Mouse (Mus musculus) embryo, embryonic 10 days (tissue): ENCODE measurements around the gene Msl3l2.

Source experiments
- DNase-seq: peaks from one replicate; pipeline ENCODE4 v3.0.0-alpha.2; 2015; ENCODE audit warnings: low spot score

The Msl3l2 gene

GRCm38 (mm10) chr10:56106333-56106995 is at the start of gene Msl3l2:
Gene Msl3l2, plus strand, starts transcription at chr10:56106917.
- peak; percentile 87 for DNase-seq

DNA sequence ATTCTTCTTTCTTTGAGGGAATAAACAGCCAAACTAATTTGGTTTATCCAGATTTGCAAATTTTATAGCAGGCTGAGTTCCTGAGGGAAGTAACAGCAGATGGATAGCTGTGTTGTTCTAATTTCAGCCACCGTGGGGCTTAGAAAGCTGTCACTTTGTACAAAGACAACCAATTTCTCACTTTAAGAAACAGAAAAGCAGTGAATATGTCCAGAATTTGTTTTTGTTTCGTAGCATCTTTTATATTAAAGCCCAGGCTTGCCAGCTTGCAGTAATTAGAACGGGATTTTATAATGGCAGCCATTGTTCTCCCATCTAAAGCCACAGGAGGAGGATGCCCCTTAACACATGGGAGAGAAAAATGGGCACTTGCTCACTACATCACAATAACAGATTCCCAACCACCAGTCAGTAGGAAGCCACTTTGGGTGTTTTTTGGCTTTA is 47.7 kb upstream of the Msl3l2 start:
- no peak for DNase-seq

DNA sequence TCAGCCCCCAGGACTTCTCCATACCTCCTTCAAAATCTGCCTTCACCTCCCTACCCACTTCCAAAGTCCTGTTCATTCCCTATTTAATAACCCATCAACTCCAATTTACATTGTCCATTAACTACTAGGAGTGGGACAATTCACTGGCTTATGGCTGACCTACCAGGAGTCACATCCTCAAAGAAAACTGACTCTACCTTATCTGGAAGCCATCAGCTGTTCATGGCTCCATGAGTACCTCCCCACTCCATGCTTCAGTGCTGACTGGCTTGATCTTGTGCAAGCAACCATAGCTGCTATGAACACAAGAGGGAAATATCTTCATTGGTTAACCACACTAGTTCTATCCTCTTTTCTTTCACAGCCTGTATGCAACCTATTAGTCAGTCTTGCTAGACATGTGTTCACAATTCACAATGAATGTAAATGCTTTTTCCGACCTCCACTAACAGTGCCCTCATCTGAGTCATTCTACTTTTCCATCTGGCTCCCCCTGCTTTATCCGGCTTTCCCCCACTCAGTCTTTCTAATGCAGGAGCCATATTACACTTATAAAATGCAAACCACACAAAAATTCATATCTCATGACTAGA is 45.4 kb upstream of the Msl3l2 start:
- no peak for DNase-seq

GRCm38 (mm10) chr10:56062746-56063145 is 44.0 kb upstream of the Msl3l2 start:
- no peak for DNase-seq

- DNase-seq, result no peak
Observed at GRCm38 (mm10) chr10:56089714-56090113, 17.0 kb upstream of the Msl3l2 start.

GRCm38 (mm10) chr10:56094586-56094985 is 12.1 kb upstream of the Msl3l2 start:
- DNase-seq, result no peak

GRCm38 (mm10) chr10:56096757-56097156 is 10.0 kb upstream of the Msl3l2 start:
- no peak for DNase-seq

GRCm38 (mm10) chr10:56099126-56099525 is 7.6 kb upstream of the Msl3l2 start:
- DNase-seq, result no peak

- no peak for DNase-seq
Observed at GRCm38 (mm10) chr10:56099641-56100310, 6.9 kb upstream of the Msl3l2 start.

GRCm38 (mm10) chr10:56106996-56107334 is 248 bp downstream of the Msl3l2 start:
- DNase-seq, result no peak

- DNase-seq, result peak; percentile 85
Observed at GRCm38 (mm10) chr10:56114951-56115635, 8.4 kb downstream of the Msl3l2 start.

DNA sequence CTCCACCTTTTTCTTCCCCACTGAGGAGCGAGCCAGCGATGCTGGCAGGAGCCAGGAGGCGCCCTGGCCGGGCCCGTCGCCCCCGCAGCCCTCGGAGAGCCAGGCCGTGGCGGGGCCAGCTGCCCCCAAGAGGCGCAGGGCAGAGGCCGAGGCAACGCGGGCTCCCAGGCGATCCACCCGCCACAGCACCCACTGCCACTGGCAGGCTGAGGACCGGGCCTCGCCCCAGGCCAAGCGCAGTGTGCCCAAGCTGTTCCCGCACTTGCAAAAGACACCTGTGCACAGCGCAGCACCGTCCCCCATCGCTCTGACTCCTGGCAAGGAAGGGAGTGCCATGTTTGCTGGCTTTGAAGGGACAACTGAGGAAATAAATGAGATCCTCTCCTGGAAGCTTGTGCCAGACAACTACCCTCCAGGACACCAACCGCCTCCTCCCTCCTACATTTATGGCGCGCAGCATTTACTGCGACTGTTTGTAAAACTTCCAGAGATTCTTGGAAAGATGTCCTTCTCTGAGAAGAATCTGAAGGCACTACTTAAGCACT is 9.0 kb downstream of the Msl3l2 start:
- peak; percentile 27 for DNase-seq

DNA sequence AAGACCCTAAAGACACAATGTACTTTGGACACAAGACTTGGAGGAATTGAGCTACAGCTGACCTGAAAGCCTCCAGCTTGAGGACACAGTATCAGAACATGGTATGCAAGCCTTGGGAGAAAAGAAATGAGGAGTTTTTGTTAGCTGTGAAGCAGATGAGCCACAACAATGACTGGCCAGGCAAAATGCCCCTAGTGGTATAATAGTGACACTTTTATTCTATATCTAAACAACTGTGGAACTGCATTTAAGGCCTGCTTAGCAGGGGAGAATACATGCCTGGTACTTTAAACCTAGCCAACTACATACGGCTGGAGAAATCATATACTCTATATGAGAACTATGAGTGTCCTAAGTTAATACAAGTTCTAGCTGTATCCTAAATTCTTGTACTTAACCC is 20.3 kb downstream of the Msl3l2 start:
- no peak for DNase-seq

GRCm38 (mm10) chr10:56129642-56130041 is 22.9 kb downstream of the Msl3l2 start:
- DNase-seq, result no peak

- DNase-seq, result no peak
Observed at GRCm38 (mm10) chr10:56137191-56137590, 30.5 kb downstream of the Msl3l2 start.

DNA sequence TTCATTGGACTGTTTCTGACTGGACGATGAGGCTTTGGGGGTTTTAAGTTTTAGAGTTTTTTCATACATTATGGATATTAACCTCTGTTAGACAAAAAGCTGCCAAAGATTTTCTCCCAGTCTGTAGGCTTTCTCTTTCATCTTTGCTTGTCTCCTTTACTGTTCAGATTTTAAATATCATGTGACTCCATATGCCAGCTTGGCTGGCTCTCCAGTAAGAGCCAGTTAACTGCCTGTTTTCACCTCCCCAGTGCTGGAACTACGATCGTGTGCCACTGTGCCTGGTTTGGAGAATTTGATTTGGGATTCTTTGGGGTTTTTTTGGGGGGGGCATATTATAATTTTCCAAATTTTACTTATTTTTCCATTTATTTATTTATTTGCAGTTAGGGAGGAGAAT is 42.2 kb downstream of the Msl3l2 start:
- DNase-seq, result no peak

GRCm38 (mm10) chr10:56156956-56157355 is 50.2 kb downstream of the Msl3l2 start:
- no peak for DNase-seq

- DNase-seq, result no peak
Observed at GRCm38 (mm10) chr10:56158207-56158606, 51.5 kb downstream of the Msl3l2 start.

- DNase-seq, result peak; percentile 7
Observed at GRCm38 (mm10) chr10:56158748-56159147, 52.0 kb downstream of the Msl3l2 start.

- DNase-seq, result no peak
Observed at GRCm38 (mm10) chr10:56164411-56164810, 57.7 kb downstream of the Msl3l2 start.

GRCm38 (mm10) chr10:56165758-56166157 is 59.0 kb downstream of the Msl3l2 start:
- no peak for DNase-seq
